Mouse (Mus musculus) ES-E14 (cell line): Measurements from ENCODE around the gene Rgs6.

Source experiments
- HCFC1 ChIP-seq: IDR thresholded peaks from 2 replicates; pipeline ENCODE4 v1.6.1; 2012; ENCODE audit warnings: low read length, inconsistent platforms, borderline replicate concordance; ENCODE audit not compliant: insufficient read depth
- MAFK ChIP-seq: IDR thresholded peaks from 2 replicates; pipeline ENCODE4 v1.6.1; 2014; ENCODE audit warnings: mild to moderate bottlenecking, low read depth, low read length, inconsistent platforms; ENCODE audit not compliant: insufficient read depth
- ZC3H11A ChIP-seq: IDR thresholded peaks from 2 replicates; pipeline ENCODE4 v1.6.1; 2012; ENCODE audit warnings: low read depth, mild to moderate bottlenecking, inconsistent platforms, low read length, borderline replicate concordance

- TF ChIP-seq HCFC1 (no peak), MAFK (no peak), ZC3H11A (no peak)
Measured at GRCm38 (mm10) chr12:83209461-83209860, 621.4 kb downstream of the Rgs6 start.
